14 mouse cellular contexts compared by ENCODE assay signal in genomic region chr13:18757958-18758357, GRCm38 (mm10). TPM values are rescaled to one million over a fixed set of nuclear protein-coding genes. Genes with fewer than 3 reads are reported as not detected.
DNase-seq lines count a peak whose midpoint lies in the region; ATAC-seq and TF ChIP-seq lines count a peak whose summit lies in the region.
"Had no signal": no experiment of that assay in that cellular context is flagged by ENCODE, and none has a peak within 500 bp of the region (broad histone marks: within the 10 kb centered on the region; RNA-seq: fewer than 3 reads in every experiment).

No protein-coding gene starts in this region.

- H3K9me3 ChIP-seq in ES-Bruce4 (replicated peaks; ENCODE audit: control insufficient read depth, insufficient read depth, low read length, poor library complexity, severe bottlenecking), result no peaks in the 10 kb centered on the region
- H3K9me3 ChIP-seq: embryonic facial prominence, embryonic 12.5 days; hindbrain, embryonic 10.5 days; limb, embryonic 13.5 days had no signal

- H3K4me1 ChIP-seq in ES-Bruce4 (ENCODE audit: control insufficient read depth, insufficient read depth, low read length), result no peaks in the 10 kb centered on the region
- H3K4me1 ChIP-seq: embryonic facial prominence, embryonic 12.5 days; hindbrain, embryonic 10.5 days; limb, embryonic 13.5 days had no signal

- H3K27ac ChIP-seq in left cerebral cortex, adult 2 months, result no peak overlapping the region
- no peak overlapping the region for H3K27ac ChIP-seq in ES-Bruce4 (ENCODE audit: insufficient read depth, low read length)
- H3K27ac ChIP-seq: embryonic facial prominence, embryonic 12.5 days; hindbrain, embryonic 10.5 days; limb, embryonic 13.5 days had no signal

- no peaks in the 10 kb centered on the region for H3K36me3 ChIP-seq in ES-Bruce4 (ENCODE audit: control insufficient read depth, insufficient read depth, low read length, poor library complexity, severe bottlenecking)
- H3K36me3 ChIP-seq: embryonic facial prominence, embryonic 12.5 days; hindbrain, embryonic 10.5 days; limb, embryonic 13.5 days had no signal

- DNase-seq in frontal cortex, adult 2 months (ENCODE audit: extremely low spot score in 1 of 2, low spot score in 1 of 2), result no peak
- no peak for DNase-seq in left cerebral cortex, adult 2 months (ENCODE audit: extremely low spot score in 1 of 2, low spot score in 2 of 2)
- no peak for DNase-seq in left cerebral cortex, adult 11 months (ENCODE audit: low spot score)
- peak; percentile 12 for DNase-seq in kidney, postnatal 14 days
- DNase-seq in embryo, embryonic 10.5 days (ENCODE audit: low spot score), result no peak
- DNase-seq in gastrocnemius, postnatal 14 days, result no peak
- DNase-seq: layer of hippocampus, adult 9-11 months; thymus, postnatal 25 days had no signal

- no peak overlapping the region for H3K4me3 ChIP-seq in left cerebral cortex, adult 2 months
- no peak overlapping the region for H3K4me3 ChIP-seq in ES-Bruce4 (ENCODE audit: low read depth, low read length)
- H3K4me3 ChIP-seq: embryonic facial prominence, embryonic 12.5 days; hindbrain, embryonic 10.5 days; limb, embryonic 13.5 days had no signal

- TF ChIP-seq CTCF in left cerebral cortex, adult 2 months (IDR thresholded peaks at IDR 0.05), result peak; percentile 50
- TF ChIP-seq CTCF in ES-Bruce4 (IDR thresholded peaks at IDR 0.05; ENCODE audit: low read depth, low read length), result peak; percentile 14

- H3K27me3 ChIP-seq in ES-Bruce4 (ENCODE audit: control insufficient read depth, insufficient read depth, low read length, poor library complexity, severe bottlenecking), result no peaks in the 10 kb centered on the region
- H3K27me3 ChIP-seq: embryonic facial prominence, embryonic 12.5 days; limb, embryonic 13.5 days had no signal

- peak; percentile 80 for ATAC-seq in frontal cortex, adult (ENCODE audit: low TSS enrichment)
- ATAC-seq: forebrain, embryonic 16.5 days had no signal

- intact Hi-C loops in left cerebral cortex, adult 2 months (cut with DNase I), result no loop called here
- intact Hi-C loops in gastrocnemius, postnatal 14 days (cut with DNase I; ENCODE audit: low total_unique reads), result no loop called here

- H3K9ac ChIP-seq in ES-Bruce4 (ENCODE audit: low read depth, poor library complexity, severe bottlenecking), result no peak overlapping the region
- H3K9ac ChIP-seq: embryonic facial prominence, embryonic 12.5 days; limb, embryonic 13.5 days had no signal

- no peak for TF ChIP-seq POLR2A in ES-Bruce4 (IDR thresholded peaks at IDR 0.05; ENCODE audit: insufficient read depth, low read length)

- no peak for TF ChIP-seq EP300 in ES-Bruce4 (IDR thresholded peaks at IDR 0.05; ENCODE audit: insufficient read depth, low read depth, low read length)

RNA-seq across cellular contexts. Expression of gene Vps41, which starts 40.9 kb away (rescaled TPM):
- polyA plus RNA-seq in frontal cortex, adult 2 months (2012; rRNA removed), result 115 and 122 TPM in 2 replicates
- 100 to 1,000 TPM; 152 to 158 TPM for total RNA-seq in left cerebral cortex, adult 2 months (2021)
- polyA plus RNA-seq in ES-Bruce4 (2011; ENCODE audit: insufficient read depth, insufficient read length, low read depth, missing spikeins), result 77.9 and 81.6 TPM in 2 replicates
- 10 to 100 TPM; 30.8 to 33.8 TPM for total RNA-seq in gastrocnemius, postnatal 14 days (2021)

Comparison
In these comparisons a context has a peak if more than half of its experiments do, and no peak if none do; other contexts are left out.
1. RNA of gene Vps41, which starts 40.9 kb away (total RNA-seq): 152 to 158 TPM in left cerebral cortex, adult 2 months; 30.8 to 33.8 TPM in gastrocnemius, postnatal 14 days; every median in the first group is over 4 times any median in the second.